Mouse (Mus musculus) heart, postnatal 0 days (tissue): ENCODE data around the gene Mal. TPM values are rescaled to one million over a fixed set of nuclear protein-coding genes. Genes with fewer than 3 reads are reported as not detected.

Experiments
- ATAC-seq: fragments of 200-750 bp; cut with Nextera tagmentation; 2 replicates; pipeline ENCODE4 v1.8.0; 2017; ENCODE audit warnings: low read depth, moderate number of reproducible peaks, moderate library complexity; ENCODE audit not compliant: insufficient read depth
- DNase-seq: peaks from one replicate; pipeline ENCODE4 v3.0.0-alpha.2; 2016; ENCODE audit warnings: low spot score
- H3K27ac ChIP-seq: fragments of 300-500 bp; sonication (generic); 2 replicates; pipeline ENCODE4 v1.5.1; 2014; ENCODE audit warnings: low read depth, mild to moderate bottlenecking
- H3K27me3 ChIP-seq: fragments of 300-500 bp; sonication (generic); 2 replicates; pipeline ENCODE4 v1.6.1; 2014; ENCODE audit warnings: low read length, mixed read lengths; ENCODE audit not compliant: control insufficient read depth, insufficient read depth
- H3K36me3 ChIP-seq: fragments of 300-500 bp; sonication (generic); replicated peaks from 2 replicates; pipeline ENCODE4 v1.6.1; 2014; ENCODE audit warnings: low read length, mixed read lengths; ENCODE audit not compliant: control insufficient read depth, insufficient read depth
- H3K4me1 ChIP-seq: fragments of 300-500 bp; sonication (generic); 2 replicates; pipeline ENCODE4 v1.6.1; 2014; ENCODE audit warnings: antibody characterized with exemption; ENCODE audit not compliant: control insufficient read depth, insufficient read depth
- H3K4me2 ChIP-seq: fragments of 300-500 bp; sonication (generic); 2 replicates; pipeline ENCODE4 v1.6.1; 2014; ENCODE audit warnings: low read depth, mild to moderate bottlenecking, low read length, moderate library complexity
- H3K4me3 ChIP-seq: fragments of 300-500 bp; sonication (generic); 2 replicates; pipeline ENCODE4 v1.5.1; 2014; ENCODE audit warnings: low read depth, low read length
- H3K9ac ChIP-seq: fragments of 300-500 bp; sonication (generic); replicated peaks from 2 replicates; pipeline ENCODE4 v1.6.1; 2014; ENCODE audit warnings: low read depth, low read length, mixed read lengths
- H3K9me3 ChIP-seq: fragments of 300-500 bp; sonication (generic); replicated peaks from 2 replicates; pipeline ENCODE4 v1.6.1; 2016; ENCODE audit warnings: low read length; ENCODE audit not compliant: control insufficient read depth
- CTCF ChIP-seq: IDR thresholded peaks from 2 replicates; pipeline ENCODE4 v1.5.1; 2016; ENCODE audit warnings: antibody characterized with exemption, control low read depth, low read depth
- EP300 ChIP-seq: IDR thresholded peaks from 2 replicates; pipeline ENCODE4 v1.6.1; 2016; ENCODE audit warnings: antibody characterized with exemption, low read depth
- WGBS: fragments of 180-500 bp; shearing (Covaris S2); extraction: QIAGEN DNeasy Blood & Tissue Kit; methylation state at CpG from one replicate; pipeline ENCODE4 v1.1.7; 2014; 5-methylcytosine and 5-hydroxymethylcytosine counted together
- polyA plus RNA-seq: library from polyadenylated mRNA; unstranded; fragments of >200 nt; fragmentation: Nextera tagmentation; extraction: Ambion mirVana; gene quantifications from 2 replicates; pipeline ENCODE4 v1.2.1, GENCODE M21; 2015
- total RNA-seq: library from RNA; depleted of rRNA; stranded (reverse); fragments of >200 nt; gene quantifications from 2 replicates; pipeline ENCODE4 v1.2.3, GENCODE M21; 2014; ENCODE audit warnings: low replicate concordance; rRNA removed

The Mal gene
- total and polyA plus RNA-seq, 2 experiments from 2014 or later = 1.7 to 11.3 TPM

DNA sequence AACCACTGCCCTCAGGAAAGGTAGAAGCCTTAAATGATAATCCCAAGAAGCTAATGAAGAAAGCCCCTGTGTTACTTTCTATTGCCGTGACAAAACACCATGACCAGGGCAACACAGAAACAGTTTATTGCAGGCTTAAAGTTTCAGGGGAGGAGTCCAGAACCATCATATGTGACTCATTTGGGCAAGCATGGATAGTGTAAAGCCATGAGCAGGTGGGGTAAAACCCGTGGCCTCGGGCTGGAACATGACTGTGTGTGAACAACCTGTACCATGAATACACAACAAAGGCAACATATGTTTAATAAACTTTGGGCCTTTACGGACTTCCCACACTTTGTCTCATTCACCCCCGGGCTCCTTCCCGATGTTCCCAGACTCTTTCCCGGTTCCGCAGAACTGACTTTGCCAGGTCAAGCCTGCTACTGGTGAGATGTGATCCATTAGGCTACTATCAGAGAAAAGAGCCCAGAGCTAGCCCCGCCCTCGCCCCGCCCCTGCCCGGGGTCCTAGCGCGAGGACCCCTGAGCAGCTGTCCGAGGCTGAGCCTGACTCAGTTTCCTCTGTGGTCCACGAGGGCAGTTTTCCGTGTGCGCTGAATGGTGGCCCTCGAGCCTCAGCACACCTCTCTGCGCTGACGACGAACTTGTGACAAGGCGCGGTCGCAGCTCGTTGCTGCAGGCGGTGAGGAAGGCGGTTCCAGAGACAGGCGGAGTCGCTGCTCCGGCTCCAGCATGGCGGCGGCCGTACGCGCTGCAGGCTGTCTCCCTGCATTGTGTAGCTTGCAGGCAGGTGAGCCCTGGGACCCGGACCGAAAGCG is 69.6 kb downstream of the Mal start, which contains the start of the genes Zfp661 and Mrps5:
Zfp661 (minus strand) TSS at position 401 of the 820 bp plus-strand sequence.
Mrps5 (plus strand) TSS at position 529 of the 820 bp plus-strand sequence.
- TF ChIP-seq EP300 = peak; percentile 98
- TF ChIP-seq CTCF = no peak
- H3K4me1 ChIP-seq = peaks cover 17% of the 10 kb centered on the region
- H3K27ac ChIP-seq = peak within 1 kb of the TSS; percentile 86
- H3K9ac ChIP-seq = peak within 1 kb of the TSS; percentile 93
- 5% methylated on average over 39 of the region's 39 CpGs for WGBS
- H3K9me3 ChIP-seq = no peaks in the 10 kb centered on the region
- DNase-seq (peak; percentile 69), ATAC-seq (peak; percentile 77)
- H3K4me2 ChIP-seq = peak within 1 kb of the TSS; percentile 83
- H3K4me3 ChIP-seq = peak within 1 kb of the TSS; percentile 94
- no peaks in the 10 kb centered on the region for H3K27me3 ChIP-seq
- peaks cover 10% of the 10 kb centered on the region; the same call in 1 of the 2 replicates for H3K36me3 ChIP-seq

DNA sequence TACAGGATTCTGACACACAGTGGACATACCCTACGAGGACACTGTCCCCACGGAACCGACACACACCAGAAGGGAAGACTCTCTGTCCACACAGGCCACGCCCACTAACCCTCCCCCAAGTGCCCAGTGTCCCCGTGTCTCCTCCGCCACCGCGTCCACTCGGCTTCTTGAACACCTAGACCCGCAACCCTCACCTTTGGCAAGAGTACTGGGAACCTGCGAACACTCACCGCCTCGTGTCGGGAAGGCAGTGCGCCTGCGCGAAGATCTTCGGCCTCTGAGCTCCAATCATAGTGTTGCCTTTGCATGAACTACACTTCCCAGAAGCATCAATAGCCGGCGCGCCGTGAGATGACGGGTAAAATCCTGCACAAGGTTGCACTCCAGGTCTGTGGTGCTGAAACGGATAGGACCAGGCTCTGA is 72.0 kb downstream of the Mal start:
- DNase-seq = peak; percentile 94
- Histone ChIP-seq H3K9ac (peak overlapping the region; percentile 59), H3K27me3 (no peaks in the 10 kb centered on the region), H3K36me3 (0 out of 2 replicates have a peak, but pooled peaks cover 3% of the 10 kb centered on the region), H3K4me2 (peak overlapping the region; percentile 94), H3K27ac (no peak overlapping the region), H3K9me3 (no peaks in the 10 kb centered on the region), H3K4me1 (peaks cover 17% of the 10 kb centered on the region), H3K4me3 (peak overlapping the region; percentile 69)
- TF ChIP-seq EP300 = no peak
- TF ChIP-seq CTCF = 0 out of 2 replicates have a peak, but pooled peaks have one; percentile 1
- peak; percentile 86 for ATAC-seq
- under 1% methylated on average over 24 of the region's 24 CpGs for WGBS

Other genes with a start within 250 kb of the Mal start
- gene Gpat2, start 231.5 kb downstream of the Mal start, total RNA-seq = 0.04 and 0.08 TPM in 2 replicates
- 0.04 and 0.20 TPM in 2 replicates for gene Gpat2, start 231.5 kb downstream of the Mal start, polyA plus RNA-seq
- gene Fahd2a, start 212.1 kb downstream of the Mal start, total RNA-seq = 30.3 and 58.0 TPM in 2 replicates
- 37.9 and 43.3 TPM in 2 replicates for gene Fahd2a, start 212.1 kb downstream of the Mal start, polyA plus RNA-seq
- 3.5 and 7.9 TPM in 2 replicates for gene Kcnip3, start 134.6 kb downstream of the Mal start, total RNA-seq
- gene Kcnip3, start 134.6 kb downstream of the Mal start, polyA plus RNA-seq = 0.20 and 0.40 TPM in 2 replicates
- 0.04 and 6.0 TPM in 2 replicates for gene Prom2, start 115.2 kb downstream of the Mal start, total RNA-seq
- 0.03 and 0.08 TPM in 2 replicates for gene Prom2, start 115.2 kb downstream of the Mal start, polyA plus RNA-seq
- gene Zfp661, start 69.6 kb downstream of the Mal start, total RNA-seq = 0.69 and 3.6 TPM in 2 replicates
- gene Zfp661, start 69.6 kb downstream of the Mal start, polyA plus RNA-seq = 1.4 and 1.6 TPM in 2 replicates
- 48.8 and 109 TPM in 2 replicates for gene Mrps5, start 69.5 kb downstream of the Mal start, total RNA-seq
- 150 and 156 TPM in 2 replicates for gene Mrps5, start 69.5 kb downstream of the Mal start, polyA plus RNA-seq
- gene Mall, start 73.2 kb upstream of the Mal start, total RNA-seq = 13.0 and 17.6 TPM in 2 replicates
- gene Mall, start 73.2 kb upstream of the Mal start, polyA plus RNA-seq = 7.0 and 7.4 TPM in 2 replicates
- gene Nphp1, start 132.2 kb upstream of the Mal start, total RNA-seq = 6.7 and 8.9 TPM in 2 replicates
- gene Nphp1, start 132.2 kb upstream of the Mal start, polyA plus RNA-seq = 17.2 and 21.3 TPM in 2 replicates
- 4.6 and 13.3 TPM in 2 replicates for gene Mtln, start 135.8 kb upstream of the Mal start, total RNA-seq
- 63.3 and 65.0 TPM in 2 replicates for gene Mtln, start 135.8 kb upstream of the Mal start, polyA plus RNA-seq
- gene Bub1, start 175.2 kb upstream of the Mal start, total RNA-seq = 17.7 and 20.8 TPM in 2 replicates
- 8.4 and 9.0 TPM in 2 replicates for gene Bub1, start 175.2 kb upstream of the Mal start, polyA plus RNA-seq
- not detected in 2 replicates for gene Acoxl, start 182.2 kb upstream of the Mal start, total RNA-seq
- gene Acoxl, start 182.2 kb upstream of the Mal start, polyA plus RNA-seq = 0.37 TPM in 2 replicates